Mouse (Mus musculus) adipocyte (in vitro differentiated cells): Measurements from ENCODE around the gene 2210011C24Rik.

ENCODE experiments used
- DNase-seq: peaks from one replicate; pipeline ENCODE4 v3.0.0-alpha.2; 2016; ENCODE audit warnings: low spot score

The 2210011C24Rik gene

GRCm38 (mm10) chr8:84011705-84012498 lies at the start of gene 2210011C24Rik:
Gene 2210011C24Rik, minus strand, starts transcription at chr8:84012171.
- no peak for DNase-seq

DNA sequence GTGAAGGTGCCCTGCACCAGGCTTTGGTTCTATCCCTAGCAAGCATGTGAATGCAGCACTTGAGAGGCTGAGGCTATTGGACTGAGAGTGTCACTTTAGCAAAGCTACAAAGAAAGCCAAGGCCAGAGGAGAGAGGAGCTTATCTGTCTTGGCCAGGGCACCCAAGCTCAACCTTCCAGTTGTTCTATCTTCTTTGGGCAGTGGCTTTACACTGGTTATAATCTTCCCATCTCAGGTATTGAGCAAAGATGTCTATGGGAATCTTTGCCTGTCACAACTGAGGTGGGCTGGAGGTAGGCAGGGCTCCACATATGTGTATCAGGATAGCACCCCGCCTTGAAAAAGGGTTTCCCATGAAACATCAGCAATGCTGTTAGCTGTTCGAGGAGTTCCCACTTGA lies 48.3 kb upstream of the 2210011C24Rik start:
- no peak for DNase-seq

GRCm38 (mm10) chr8:84059226-84059625 lies 47.3 kb upstream of the 2210011C24Rik start:
- no peak for DNase-seq

DNA sequence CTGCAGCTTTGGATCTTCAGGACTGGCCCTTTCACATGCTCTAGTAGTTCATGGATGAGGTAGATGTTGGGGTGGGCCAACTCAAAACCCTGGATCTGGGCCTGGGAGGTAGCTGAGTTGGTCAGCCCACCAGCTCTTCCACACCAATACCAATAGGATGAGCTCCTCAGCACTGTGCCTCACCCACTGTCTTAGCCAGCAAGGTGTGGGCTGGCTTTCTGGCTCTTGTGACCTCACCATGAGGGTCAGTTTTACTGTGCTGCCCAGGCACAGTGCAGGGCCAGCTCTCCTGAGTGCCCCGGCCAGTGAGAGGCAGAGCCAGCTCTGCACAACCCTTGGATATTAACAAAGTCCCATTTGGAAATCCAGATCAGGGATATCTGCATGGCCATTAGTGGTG lies 45.9 kb upstream of the 2210011C24Rik start:
- no peak for DNase-seq

DNA sequence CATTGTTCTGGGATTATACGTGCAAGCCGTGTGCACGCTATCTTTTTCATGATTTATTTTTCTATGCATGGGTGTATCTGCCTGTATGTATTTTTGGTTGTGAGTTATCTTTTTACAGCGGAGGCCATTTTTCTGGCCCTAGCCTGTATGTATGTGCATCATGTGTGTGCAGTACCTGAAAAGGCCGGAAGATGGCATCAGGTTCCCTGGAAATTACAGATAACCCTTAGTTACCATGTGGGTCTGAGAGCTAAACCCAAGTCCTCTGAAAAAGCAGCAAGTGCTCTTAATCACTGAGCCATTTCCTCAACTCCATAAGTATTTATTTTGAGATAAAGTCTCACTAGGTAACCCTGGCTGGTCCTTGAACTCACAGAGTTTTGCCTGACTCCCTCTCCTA lies 41.3 kb upstream of the 2210011C24Rik start:
- no peak for DNase-seq

GRCm38 (mm10) chr8:84052746-84053145 lies 40.8 kb upstream of the 2210011C24Rik start:
- DNase-seq, result no peak

GRCm38 (mm10) chr8:84048171-84048570 lies 36.2 kb upstream of the 2210011C24Rik start:
- no peak for DNase-seq

GRCm38 (mm10) chr8:84046505-84046904 lies 34.5 kb upstream of the 2210011C24Rik start:
- DNase-seq, result no peak

- DNase-seq, result no peak
Observed at GRCm38 (mm10) chr8:84044900-84045299, 32.9 kb upstream of the 2210011C24Rik start, which contains the start of gene Rln3. Gene Rln3, minus strand, starts transcription at chr8:84045000.

DNA sequence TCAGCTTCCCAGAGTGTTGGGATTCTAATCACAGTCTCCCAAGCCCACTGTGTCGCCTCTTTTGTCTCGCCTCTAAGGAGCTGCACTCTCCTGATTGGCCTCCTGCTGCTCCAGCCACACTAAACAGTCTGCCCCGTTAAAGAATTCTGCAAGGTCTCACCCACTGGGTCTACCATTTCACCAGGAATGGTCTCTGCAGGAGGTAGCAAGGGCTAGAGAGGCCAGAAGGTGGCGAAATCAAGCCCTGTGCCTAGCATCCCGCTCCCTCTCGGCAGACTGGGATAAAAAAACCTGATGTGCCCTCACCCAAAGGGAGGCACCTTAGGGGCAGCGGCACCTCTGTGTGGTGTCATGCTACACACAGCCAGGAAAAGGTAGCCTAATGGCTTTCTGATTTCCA lies 32.1 kb upstream of the 2210011C24Rik start:
- no peak for DNase-seq

- DNase-seq, result no peak
Observed at GRCm38 (mm10) chr8:84042948-84043342, 31.0 kb upstream of the 2210011C24Rik start.

DNA sequence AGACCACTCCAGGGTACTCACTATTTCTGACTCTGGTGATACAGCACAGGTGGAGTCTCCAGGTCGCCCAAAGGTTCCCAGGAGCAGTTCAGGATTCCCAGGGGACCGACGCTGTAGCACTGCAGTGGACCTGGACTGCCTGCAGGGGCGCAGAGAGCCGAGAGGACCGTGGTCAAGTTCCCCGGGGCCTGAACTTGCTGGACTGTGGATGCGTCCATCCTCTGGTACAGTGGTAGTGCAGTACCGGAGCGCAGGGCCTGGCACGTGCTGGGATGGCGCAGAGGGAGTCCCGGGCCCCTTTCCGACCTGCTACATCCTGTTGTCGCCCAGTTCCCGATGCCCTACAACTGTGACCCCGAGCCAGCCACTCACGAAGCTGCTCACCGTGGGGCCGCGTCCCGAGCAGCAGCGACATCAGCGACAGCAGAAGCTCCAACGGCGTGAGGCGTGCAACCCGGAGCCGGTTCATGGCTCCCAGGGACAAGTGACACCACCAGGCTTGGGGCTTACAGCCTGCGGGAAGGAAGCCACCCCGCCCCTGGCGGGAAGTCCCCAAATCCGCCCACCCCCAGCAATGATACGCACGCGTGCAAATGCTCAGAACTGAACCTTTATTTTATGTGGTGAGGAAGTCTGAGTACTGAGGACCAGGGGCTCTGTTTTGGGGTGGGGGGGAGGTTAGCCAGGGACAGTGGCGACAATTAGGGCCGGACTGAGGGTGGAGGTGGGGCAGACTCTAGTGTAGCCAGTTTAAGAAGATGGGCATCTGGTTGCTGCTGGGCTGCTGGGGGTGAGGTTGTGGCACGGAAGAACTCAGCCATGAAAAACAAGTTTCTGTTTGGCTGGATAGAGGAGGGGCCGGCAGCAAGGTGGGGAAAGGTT lies 30.3 kb upstream of the 2210011C24Rik start, which contains the start of gene Il27ra:
TSS of gene Il27ra (minus strand) at position 524 of the 882 bp plus-strand sequence.
- no peak for DNase-seq

DNA sequence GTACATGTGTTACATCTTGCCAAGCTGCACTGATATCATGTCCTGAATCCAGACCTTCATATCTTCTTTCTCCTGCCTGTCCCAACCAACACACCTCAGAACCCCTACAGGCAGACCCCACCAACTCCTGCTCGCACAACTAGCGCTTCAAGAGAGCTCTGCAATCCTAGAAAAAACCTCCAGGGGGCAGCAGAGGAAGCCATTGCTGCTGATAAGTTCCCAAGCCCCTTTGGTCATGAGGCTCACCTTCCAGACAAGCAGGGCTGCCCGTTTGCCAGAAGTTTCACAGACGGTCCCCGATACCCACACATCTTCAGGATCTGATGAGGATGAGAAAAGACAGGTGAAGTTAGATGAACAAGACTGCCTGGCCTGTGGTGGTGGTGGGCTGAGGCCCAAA lies 27.1 kb upstream of the 2210011C24Rik start:
- DNase-seq, result peak; percentile 78

GRCm38 (mm10) chr8:84038015-84038414 lies 26.0 kb upstream of the 2210011C24Rik start:
- no peak for DNase-seq

DNA sequence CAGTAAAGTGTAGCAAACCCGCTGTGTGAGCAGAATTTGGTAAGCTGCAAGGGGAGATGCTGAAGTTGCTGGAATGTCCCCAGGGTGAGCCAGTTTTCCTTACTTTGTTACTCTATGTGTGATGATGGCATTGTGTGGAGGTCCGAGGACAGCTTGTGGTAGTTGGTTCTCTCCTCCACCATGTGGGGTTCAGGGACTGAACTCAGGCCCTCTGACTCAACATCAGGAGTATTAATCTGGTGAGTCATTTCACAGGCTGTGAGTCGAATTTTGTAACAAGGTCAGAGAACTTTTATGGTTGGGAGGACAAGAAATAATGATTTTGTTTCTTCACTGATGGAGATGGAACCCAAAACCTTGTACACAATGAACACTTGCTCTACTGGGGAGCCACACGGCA lies 20.8 kb upstream of the 2210011C24Rik start:
- no peak for DNase-seq

GRCm38 (mm10) chr8:84029272-84029671 lies 17.3 kb upstream of the 2210011C24Rik start:
- DNase-seq, result no peak

- DNase-seq, result peak; percentile 57
Observed at GRCm38 (mm10) chr8:84027449-84027848, 15.5 kb upstream of the 2210011C24Rik start.

GRCm38 (mm10) chr8:84025863-84026262 lies 13.9 kb upstream of the 2210011C24Rik start:
- DNase-seq, result no peak

GRCm38 (mm10) chr8:84024171-84024570 lies 12.2 kb upstream of the 2210011C24Rik start:
- no peak for DNase-seq

GRCm38 (mm10) chr8:84023631-84024030 lies 11.7 kb upstream of the 2210011C24Rik start:
- no peak for DNase-seq

DNA sequence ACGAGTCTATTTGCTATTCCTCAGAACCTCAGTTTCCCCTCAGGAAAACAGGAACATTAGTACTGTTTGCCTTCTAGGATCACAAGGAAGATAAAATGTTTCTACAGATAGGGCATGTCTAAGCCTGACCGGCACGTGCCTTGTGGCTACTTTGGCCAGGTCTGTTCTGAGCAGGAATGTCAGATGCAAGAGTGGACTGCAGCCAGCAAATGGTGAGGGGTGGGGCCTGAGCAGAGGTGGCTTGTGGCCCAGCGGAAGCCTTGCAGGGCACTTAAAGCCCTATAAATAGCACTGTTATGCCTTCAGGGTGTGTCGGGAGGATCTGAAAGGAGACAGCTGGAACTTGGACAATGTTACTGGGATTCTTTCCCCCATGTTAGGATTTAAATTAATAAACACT lies 11.1 kb upstream of the 2210011C24Rik start:
- peak; percentile 70 for DNase-seq

GRCm38 (mm10) chr8:84021569-84021968 lies 9.6 kb upstream of the 2210011C24Rik start:
- no peak for DNase-seq

DNA sequence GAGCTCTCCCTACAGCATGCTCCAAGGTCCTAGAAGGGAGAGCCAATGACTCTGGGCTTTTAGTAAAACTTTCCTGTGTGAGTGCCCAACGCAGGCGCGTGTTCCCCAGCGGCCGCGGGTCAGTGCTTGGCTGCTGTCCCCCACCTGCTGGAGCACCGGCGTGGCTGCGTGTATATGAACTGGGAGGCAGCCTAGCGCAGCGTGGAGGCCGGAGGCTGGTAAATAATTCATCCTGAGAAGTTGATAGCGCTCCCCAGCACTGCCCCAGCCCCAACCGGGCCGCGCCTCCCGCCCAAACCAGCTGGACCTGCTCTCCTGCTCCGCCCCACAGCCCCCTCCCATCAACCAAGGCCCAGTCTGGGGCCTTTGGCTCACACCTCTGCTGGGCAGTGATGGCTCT lies 9.1 kb upstream of the 2210011C24Rik start, which contains the start of gene Palm3:
TSS of gene Palm3 (plus strand) at position 376 of the 400 bp plus-strand sequence.
- no peak for DNase-seq
